ENCODE assay signal across 17 mouse cellular contexts in genomic region chr10:53167767-53168166, GRCm38 (mm10).
"Had no signal": no experiment of that assay in that cellular context is flagged by ENCODE, and none has a peak within 500 bp of the region (broad histone marks: within the 10 kb centered on the region; RNA-seq: fewer than 3 reads in every experiment).

No protein-coding gene starts in this region.

- H3K4me2 ChIP-seq: neural tube, embryonic 12.5 days; neural tube, embryonic 13.5 days; neural tube, embryonic 15.5 days; stomach, embryonic 15.5 days had no signal

- H3K9ac ChIP-seq: neural tube, embryonic 12.5 days; neural tube, embryonic 13.5 days; neural tube, embryonic 15.5 days; stomach, embryonic 15.5 days had no signal

- H3K27me3 ChIP-seq: neural tube, embryonic 12.5 days; neural tube, embryonic 13.5 days; neural tube, embryonic 15.5 days; stomach, embryonic 15.5 days had no signal

- DNase-seq: retina, postnatal 1 day; right cerebral cortex, adult 18-20 months; right cerebral cortex, postnatal 14 days; right cerebral cortex, postnatal 25 days; right cerebral cortex, postnatal 4 days; spleen, adult 18-20 months; thymus, adult 18-20 months; thymus, adult 2 months; thymus, postnatal 14 days; thymus, postnatal 25 days; thymus, postnatal 36 days; thymus, postnatal 4 days had no signal

- H3K9me3 ChIP-seq: neural tube, embryonic 12.5 days; neural tube, embryonic 13.5 days; neural tube, embryonic 15.5 days; stomach, embryonic 15.5 days had no signal

- H3K4me1 ChIP-seq: neural tube, embryonic 12.5 days; neural tube, embryonic 13.5 days; neural tube, embryonic 15.5 days; stomach, embryonic 15.5 days had no signal

- H3K4me3 ChIP-seq: neural tube, embryonic 12.5 days; neural tube, embryonic 13.5 days; neural tube, embryonic 15.5 days; stomach, embryonic 15.5 days had no signal

- H3K27ac ChIP-seq: neural tube, embryonic 12.5 days; neural tube, embryonic 13.5 days; neural tube, embryonic 15.5 days; stomach, embryonic 15.5 days; stomach, postnatal 0 days had no signal

- H3K36me3 ChIP-seq: neural tube, embryonic 12.5 days; neural tube, embryonic 13.5 days; neural tube, embryonic 15.5 days; stomach, embryonic 15.5 days had no signal
